Mouse (Mus musculus) hindbrain, embryonic 13.5 days (tissue): ENCODE results near the gene Tgfbi. TPM values are rescaled to one million over a fixed set of nuclear protein-coding genes. Genes with fewer than 3 reads are reported as not detected.
A peak's percentile ranks its signal among the peaks of the same experiment; 100 is the strongest.

Experiments
- ATAC-seq: fragments of 200-750 bp; cut with Nextera tagmentation; 2 replicates; pipeline ENCODE4 v1.8.0; 2017; ENCODE audit warnings: moderate TSS enrichment; ENCODE audit not compliant: low FRiP score
- H3K27ac ChIP-seq: fragments of 300-500 bp; sonication (generic); 2 replicates; pipeline ENCODE4 v1.5.1; 2015; ENCODE audit warnings: inconsistent platforms, mild to moderate bottlenecking, moderate library complexity
- H3K27me3 ChIP-seq: fragments of 300-500 bp; sonication (generic); 2 replicates; pipeline ENCODE4 v1.6.1; 2015; ENCODE audit warnings: mild to moderate bottlenecking, inconsistent platforms
- H3K36me3 ChIP-seq: fragments of 300-500 bp; sonication (generic); 2 replicates; pipeline ENCODE4 v1.6.1; 2015; ENCODE audit warnings: mild to moderate bottlenecking, inconsistent platforms
- H3K4me1 ChIP-seq: fragments of 300-500 bp; sonication (generic); replicated peaks from 2 replicates; pipeline ENCODE4 v1.6.1; 2015; ENCODE audit warnings: inconsistent platforms
- H3K4me2 ChIP-seq: fragments of 300-500 bp; sonication (generic); 2 replicates; pipeline ENCODE4 v1.6.1; 2015; ENCODE audit warnings: inconsistent platforms, mild to moderate bottlenecking, moderate library complexity
- H3K4me3 ChIP-seq: fragments of 300-500 bp; sonication (generic); 2 replicates; pipeline ENCODE4 v1.5.1; 2015; ENCODE audit warnings: mild to moderate bottlenecking, inconsistent platforms
- H3K9ac ChIP-seq: fragments of 300-500 bp; sonication (generic); 2 replicates; pipeline ENCODE4 v1.6.1; 2015; ENCODE audit warnings: mild to moderate bottlenecking, inconsistent platforms
- H3K9me3 ChIP-seq: fragments of 300-500 bp; sonication (generic); 2 replicates; pipeline ENCODE4 v1.6.1; 2016; ENCODE audit warnings: inconsistent platforms
- WGBS: fragments of 180-500 bp; shearing (Covaris S2); methylation state at CpG from one replicate; pipeline ENCODE4 v1.1.7; 2015; 5-methylcytosine and 5-hydroxymethylcytosine counted together
- polyA plus RNA-seq: library from polyadenylated mRNA; unstranded; fragments of >200 nt; fragmentation: Nextera tagmentation; extraction: Ambion mirVana; gene quantifications from 2 replicates; pipeline ENCODE4 v1.2.1, GENCODE M21; 2015

Tgfbi gene
- 11.3 and 14.6 TPM in 2 replicates for polyA plus RNA-seq

DNA sequence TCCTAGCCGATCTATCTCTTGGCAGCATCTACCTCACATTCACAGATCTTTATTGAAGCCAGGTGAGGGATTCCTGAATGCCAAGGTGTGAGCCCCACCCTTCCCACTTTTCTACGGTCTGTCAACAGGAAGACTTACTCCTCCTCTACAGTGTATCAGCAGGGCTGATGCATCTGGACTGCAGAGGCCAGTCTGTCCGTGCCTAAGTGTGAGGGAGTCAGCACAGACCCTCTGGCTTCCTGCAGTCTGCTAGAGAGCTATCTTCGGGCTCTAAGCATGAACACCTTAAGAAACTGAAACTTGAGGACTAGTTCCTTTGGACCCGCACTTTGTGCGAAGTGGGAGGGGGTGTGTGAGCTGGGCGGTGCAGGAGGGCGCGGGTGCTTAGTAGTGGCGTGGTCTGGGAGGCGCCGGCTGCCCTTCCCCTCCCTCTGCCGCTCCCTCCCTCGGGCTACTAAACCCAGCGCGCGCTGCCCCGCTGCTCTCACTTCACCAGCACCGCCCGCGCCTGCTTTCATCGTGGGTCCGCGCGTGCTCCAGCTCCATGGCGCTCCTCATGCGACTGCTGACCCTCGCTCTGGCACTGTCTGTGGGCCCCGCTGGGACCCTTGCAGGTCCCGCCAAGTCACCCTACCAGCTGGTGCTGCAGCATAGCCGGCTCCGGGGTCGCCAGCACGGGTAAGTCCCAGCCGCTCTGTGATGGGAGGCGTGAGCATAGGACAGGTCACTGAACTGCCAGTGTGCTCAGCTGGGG lies at the start of gene Tgfbi:
Gene Tgfbi, plus strand, starts transcription at position 421 of the 754 bp plus-strand sequence.
- Histone ChIP-seq H3K4me2 (peak within 1 kb of the TSS; percentile 92), H3K4me3 (peak within 1 kb of the TSS; percentile 46), H3K9ac (peak within 1 kb of the TSS; percentile 76), H3K36me3 (no peaks in the 10 kb centered on the region), H3K27me3 (peaks cover 58% of the 10 kb centered on the region), H3K27ac (no peak within 1 kb of the TSS), H3K9me3 (no peaks in the 10 kb centered on the region), H3K4me1 (peaks cover 38% of the 10 kb centered on the region)
- peak; percentile 36; the same call in 1 of the 2 replicates for ATAC-seq
- 3% methylated on average over 35 of the region's 36 CpGs for WGBS

DNA sequence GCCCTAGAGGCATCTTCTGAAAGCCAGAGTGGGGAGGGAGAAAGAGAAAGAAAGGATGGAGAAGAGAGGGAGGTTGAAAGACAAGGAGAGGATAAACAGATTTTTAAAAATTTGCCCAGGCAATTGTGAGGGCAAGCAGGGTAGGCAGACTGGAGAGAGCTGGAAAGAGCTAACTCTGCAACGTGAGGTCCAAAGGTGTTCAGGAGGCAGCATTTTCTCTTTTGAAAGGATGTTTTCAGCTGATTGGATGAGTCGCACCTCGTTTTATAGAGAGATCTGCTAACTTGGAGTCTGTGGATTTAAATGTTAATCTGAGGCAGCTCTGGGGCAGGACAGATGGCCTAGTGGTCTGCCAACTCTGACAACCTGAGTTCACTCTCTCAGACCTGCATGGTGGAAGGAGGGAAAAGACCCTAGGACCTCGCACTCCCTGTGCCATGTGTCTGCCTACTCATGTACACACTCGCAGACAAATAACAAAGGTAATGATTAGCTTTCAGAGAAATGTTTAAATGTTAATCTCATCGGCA lies 49.4 kb upstream of the Tgfbi start:
- Histone ChIP-seq H3K4me1 (0 out of 2 replicates have a peak, but pooled peaks cover 4% of the 10 kb centered on the region), H3K27me3 (0 out of 2 replicates have a peak, but pooled peaks cover 5% of the 10 kb centered on the region), H3K9me3 (no peaks in the 10 kb centered on the region), H3K36me3 (no peaks in the 10 kb centered on the region), H3K4me2 (no peak overlapping the region), H3K4me3 (no peak overlapping the region), H3K9ac (no peak overlapping the region), H3K27ac (no peak overlapping the region)
- WGBS: 87% methylated on average over 6 of the region's 6 CpGs
- ATAC-seq: no peak

DNA sequence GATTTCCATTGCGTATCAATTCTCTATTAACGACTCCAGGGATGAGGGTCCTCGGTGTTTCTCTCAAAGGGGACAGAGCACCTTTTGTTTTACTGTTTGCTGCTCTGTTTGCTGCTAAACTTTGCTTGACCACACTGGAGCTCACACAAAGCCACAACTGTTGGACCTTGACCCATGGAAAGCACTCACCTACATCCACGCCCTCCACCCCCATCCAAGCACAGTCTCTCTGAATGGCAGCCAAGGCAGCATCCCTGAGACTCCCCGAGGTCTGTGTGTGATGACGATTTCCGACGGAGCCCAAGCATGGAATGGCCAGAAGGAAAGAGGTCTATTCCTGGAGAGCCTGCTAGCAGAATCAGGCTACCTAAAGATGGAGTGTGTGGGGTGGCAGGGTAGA lies 48.2 kb upstream of the Tgfbi start:
- no peak for ATAC-seq
- Histone ChIP-seq H3K9ac (no peak overlapping the region), H3K9me3 (no peaks in the 10 kb centered on the region), H3K4me2 (no peak overlapping the region), H3K4me1 (0 out of 2 replicates have a peak, but pooled peaks cover 4% of the 10 kb centered on the region), H3K27me3 (0 out of 2 replicates have a peak, but pooled peaks cover 5% of the 10 kb centered on the region), H3K4me3 (no peak overlapping the region), H3K27ac (no peak overlapping the region), H3K36me3 (no peaks in the 10 kb centered on the region)
- 76% methylated on average over 8 of the region's 8 CpGs for WGBS

DNA sequence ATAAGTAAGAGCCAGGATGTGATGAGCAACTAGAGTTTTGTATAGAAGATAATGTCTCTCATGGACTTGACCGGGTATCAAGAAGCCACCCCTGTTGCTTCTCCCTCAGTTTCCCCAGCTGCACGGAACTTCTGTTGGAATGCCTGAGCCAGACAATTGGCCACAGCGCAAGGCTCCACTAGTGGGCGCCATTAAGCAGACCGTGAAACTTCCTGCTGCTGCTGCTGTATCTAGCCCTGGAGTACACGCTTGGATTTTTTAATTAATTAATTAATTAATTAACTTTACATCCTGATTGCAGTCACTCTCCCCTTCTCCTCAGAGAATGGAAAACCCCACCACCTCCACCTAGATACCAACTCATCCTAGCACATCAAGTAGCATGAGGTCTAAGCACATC lies 46.2 kb upstream of the Tgfbi start:
- H3K4me1 ChIP-seq: peaks cover 9% of the 10 kb centered on the region
- H3K9me3 ChIP-seq: no peaks in the 10 kb centered on the region
- H3K4me2 ChIP-seq: no peak overlapping the region
- no peaks in the 10 kb centered on the region for H3K36me3 ChIP-seq
- no peak overlapping the region for H3K27ac ChIP-seq
- H3K9ac ChIP-seq: no peak overlapping the region
- WGBS: 40% methylated on average over 6 of the region's 6 CpGs
- H3K4me3 ChIP-seq: no peak overlapping the region
- no peak for ATAC-seq
- H3K27me3 ChIP-seq: 0 out of 2 replicates have a peak, but pooled peaks cover 5% of the 10 kb centered on the region

DNA sequence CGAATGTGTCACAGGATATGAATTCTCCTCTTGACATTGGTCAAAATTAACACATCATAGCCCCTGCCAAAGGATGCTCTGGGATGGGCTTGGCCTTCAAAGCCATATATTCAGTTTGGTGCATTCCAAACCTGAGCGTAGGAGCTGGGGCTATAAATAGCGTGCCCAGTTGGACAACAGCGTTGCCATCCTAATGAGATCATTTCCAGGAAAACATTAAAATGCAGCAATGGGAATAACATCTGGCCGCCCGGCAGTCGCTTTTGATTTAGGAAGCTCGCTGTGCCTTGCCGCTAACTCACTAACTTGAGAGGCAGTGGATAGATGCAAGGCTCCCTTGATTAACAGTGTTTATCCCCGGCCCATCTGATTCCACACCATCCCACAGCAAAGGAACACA lies 43.0 kb upstream of the Tgfbi start:
- WGBS: 53% methylated on average over 10 of the region's 10 CpGs
- H3K4me1 ChIP-seq: peaks cover 5% of the 10 kb centered on the region
- no peak overlapping the region for H3K4me3 ChIP-seq
- H3K27me3 ChIP-seq: 0 out of 2 replicates have a peak, but pooled peaks cover 1% of the 10 kb centered on the region
- H3K36me3 ChIP-seq: no peaks in the 10 kb centered on the region
- H3K9me3 ChIP-seq: no peaks in the 10 kb centered on the region
- no peak for ATAC-seq
- H3K9ac ChIP-seq: no peak overlapping the region
- H3K4me2 ChIP-seq: no peak overlapping the region
- H3K27ac ChIP-seq: no peak overlapping the region

DNA sequence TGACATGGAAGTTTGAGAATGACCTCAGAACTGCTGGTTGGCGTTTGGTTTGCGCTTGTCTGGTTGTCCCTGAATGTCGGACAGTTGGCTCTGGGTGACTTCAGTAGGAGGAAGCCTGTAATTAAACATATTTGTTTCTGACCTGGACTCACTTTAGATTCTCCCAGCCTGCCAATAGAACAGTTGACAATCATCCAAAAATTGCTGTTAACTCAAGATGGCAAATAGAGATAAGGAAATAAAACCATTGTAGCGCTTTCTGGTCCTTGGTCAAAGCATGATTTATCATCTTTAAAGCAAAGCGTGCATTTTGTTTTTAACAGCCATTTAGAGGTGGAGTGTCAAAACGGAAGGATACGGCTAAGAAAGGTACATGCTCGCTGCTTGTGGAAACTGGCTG lies 37.7 kb upstream of the Tgfbi start:
- no peak overlapping the region for H3K9ac ChIP-seq
- H3K4me2 ChIP-seq: no peak overlapping the region
- H3K4me1 ChIP-seq: peaks cover under 1% of the 10 kb centered on the region; the same call in 1 of the 2 replicates
- 92% methylated on average over 8 of the region's 8 CpGs for WGBS
- no peak for ATAC-seq
- no peaks in the 10 kb centered on the region for H3K36me3 ChIP-seq
- no peaks in the 10 kb centered on the region for H3K27me3 ChIP-seq
- H3K4me3 ChIP-seq: no peak overlapping the region
- no peaks in the 10 kb centered on the region for H3K9me3 ChIP-seq
- no peak overlapping the region for H3K27ac ChIP-seq

DNA sequence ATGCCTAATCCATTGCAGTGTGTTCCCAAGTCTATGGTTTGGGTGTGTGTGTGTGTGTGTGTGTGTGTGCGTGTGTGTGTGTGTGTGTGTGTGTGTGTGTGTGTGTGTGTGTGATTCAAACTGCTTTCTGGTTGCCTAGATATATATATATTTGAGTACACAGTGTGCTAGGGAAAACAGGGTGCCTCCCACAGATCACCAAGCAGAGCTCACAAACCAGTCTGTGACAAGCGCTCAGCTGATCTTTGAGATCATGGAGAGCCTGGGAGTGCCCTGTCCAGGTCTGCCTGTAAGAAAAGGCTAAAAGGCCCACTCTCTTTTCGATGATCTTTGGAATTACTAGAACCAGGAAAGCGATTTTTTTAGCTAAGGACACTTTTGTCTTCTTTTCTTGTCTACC lies 34.2 kb upstream of the Tgfbi start:
- Histone ChIP-seq H3K36me3 (no peaks in the 10 kb centered on the region), H3K4me2 (no peak overlapping the region), H3K4me1 (no peaks in the 10 kb centered on the region), H3K9ac (no peak overlapping the region), H3K9me3 (no peaks in the 10 kb centered on the region), H3K27ac (no peak overlapping the region), H3K27me3 (no peaks in the 10 kb centered on the region), H3K4me3 (no peak overlapping the region)
- WGBS: 81% methylated on average over 4 of the region's 4 CpGs
- ATAC-seq: no peak

DNA sequence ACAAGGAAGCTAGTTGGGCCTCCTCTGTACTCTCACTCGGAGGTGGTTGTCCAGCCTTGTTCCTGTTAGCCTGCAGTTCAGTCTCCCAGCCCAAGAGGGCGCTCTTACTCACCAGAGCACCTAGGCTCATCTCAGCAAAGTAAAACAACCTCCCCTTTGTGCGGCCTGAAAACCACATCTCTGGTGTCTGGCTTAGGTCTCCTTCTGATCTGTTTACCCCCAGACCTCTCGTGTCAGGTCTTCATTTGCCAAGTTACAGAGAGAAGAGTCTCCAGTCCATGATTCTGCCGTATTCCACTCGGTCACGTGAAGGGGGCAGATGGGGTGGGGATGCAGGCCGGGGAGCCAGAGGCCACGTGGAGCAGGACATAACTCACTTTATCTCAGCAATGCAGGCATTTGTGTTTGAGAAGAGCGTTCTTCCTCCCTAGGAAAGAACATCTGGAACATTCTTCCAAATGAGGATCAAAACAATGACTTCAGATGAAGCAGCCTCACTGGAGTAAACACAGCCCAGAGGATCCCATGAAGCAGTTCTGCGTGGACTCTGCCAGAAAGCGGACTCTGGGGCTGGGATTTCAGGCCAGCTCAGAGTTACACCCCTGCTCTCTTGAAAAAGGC lies 33.5 kb upstream of the Tgfbi start:
- Histone ChIP-seq H3K27ac (no peak overlapping the region), H3K4me1 (0 out of 2 replicates have a peak, but pooled peaks cover under 1% of the 10 kb centered on the region), H3K9me3 (no peaks in the 10 kb centered on the region), H3K27me3 (no peaks in the 10 kb centered on the region), H3K4me3 (no peak overlapping the region), H3K36me3 (no peaks in the 10 kb centered on the region), H3K4me2 (no peak overlapping the region), H3K9ac (no peak overlapping the region)
- 72% methylated on average over 12 of the region's 12 CpGs for WGBS
- ATAC-seq: no peak

DNA sequence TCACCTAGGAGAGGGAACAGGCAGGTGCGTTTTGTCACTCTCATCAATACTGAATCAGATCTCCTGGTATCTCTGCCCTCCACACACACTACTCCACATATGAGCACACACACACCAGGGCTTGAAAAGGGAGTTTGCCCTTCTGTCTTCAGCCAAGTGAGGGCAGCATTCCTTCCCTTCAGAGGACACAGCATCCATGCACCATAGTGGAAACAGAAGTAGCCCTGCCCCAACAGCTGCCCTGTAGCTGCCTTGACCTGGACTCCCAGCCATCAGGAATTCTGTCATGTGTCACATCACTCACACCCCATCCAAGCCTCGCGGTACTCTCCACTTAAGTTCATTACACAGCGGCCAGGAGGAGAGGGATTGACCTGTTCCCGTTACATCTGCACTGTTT lies 31.2 kb upstream of the Tgfbi start:
- Histone ChIP-seq H3K27ac (no peak overlapping the region), H3K9ac (no peak overlapping the region), H3K4me1 (peaks cover 20% of the 10 kb centered on the region), H3K4me3 (no peak overlapping the region), H3K4me2 (no peak overlapping the region), H3K27me3 (no peaks in the 10 kb centered on the region), H3K9me3 (no peaks in the 10 kb centered on the region), H3K36me3 (no peaks in the 10 kb centered on the region)
- 85% methylated on average over 5 of the region's 5 CpGs for WGBS
- ATAC-seq: no peak

DNA sequence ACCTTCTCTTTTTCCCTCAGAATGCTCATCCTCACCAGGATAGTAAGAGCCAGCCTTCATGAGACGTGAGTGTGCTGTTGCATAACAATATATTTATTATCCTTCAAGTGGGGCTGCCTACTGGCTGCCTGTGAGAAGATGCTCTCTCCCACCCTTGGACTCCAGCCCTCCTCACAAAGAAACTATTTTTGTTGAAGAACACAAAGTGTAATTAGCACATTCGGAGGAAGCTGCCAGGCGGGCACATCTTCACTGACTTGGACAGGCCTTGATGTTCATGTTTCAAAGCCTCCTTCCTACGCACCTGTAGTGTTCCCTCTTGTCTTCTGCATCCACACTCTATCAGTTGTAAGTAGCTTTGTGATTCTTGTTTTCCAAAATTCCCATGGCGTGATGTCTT lies 28.9 kb upstream of the Tgfbi start:
- Histone ChIP-seq H3K27ac (no peak overlapping the region), H3K36me3 (no peaks in the 10 kb centered on the region), H3K9ac (no peak overlapping the region), H3K4me2 (no peak overlapping the region), H3K4me3 (no peak overlapping the region), H3K9me3 (no peaks in the 10 kb centered on the region), H3K4me1 (peaks cover 20% of the 10 kb centered on the region), H3K27me3 (no peaks in the 10 kb centered on the region)
- 65% methylated on average over 5 of the region's 5 CpGs for WGBS
- ATAC-seq: no peak

DNA sequence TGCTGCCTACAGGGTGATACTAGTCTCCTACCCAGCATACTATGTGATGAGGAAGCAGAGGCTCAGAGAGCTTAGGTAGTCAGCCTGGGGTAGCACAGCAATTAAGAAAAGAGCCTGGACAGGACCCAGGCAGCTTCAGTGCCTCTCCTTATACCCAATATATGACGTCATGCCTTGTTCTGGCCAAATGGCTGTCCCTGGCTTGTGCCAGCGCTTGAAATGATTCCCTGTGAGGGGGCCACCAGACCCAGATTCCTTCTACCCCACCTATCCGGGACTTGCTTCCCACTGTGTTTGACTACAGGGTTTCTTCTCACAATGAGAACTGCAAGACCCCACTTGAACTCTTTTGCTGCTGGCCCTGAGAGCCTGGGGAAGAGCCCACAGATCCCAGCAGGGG lies 27.8 kb upstream of the Tgfbi start:
- Histone ChIP-seq H3K9ac (no peak overlapping the region), H3K36me3 (no peaks in the 10 kb centered on the region), H3K9me3 (no peaks in the 10 kb centered on the region), H3K27me3 (no peaks in the 10 kb centered on the region), H3K27ac (peak overlapping the region; percentile 85), H3K4me2 (no peak overlapping the region), H3K4me1 (peaks cover 20% of the 10 kb centered on the region), H3K4me3 (no peak overlapping the region)
- WGBS: 2% methylated on average over 3 of the region's 3 CpGs
- peak; percentile 33 for ATAC-seq

DNA sequence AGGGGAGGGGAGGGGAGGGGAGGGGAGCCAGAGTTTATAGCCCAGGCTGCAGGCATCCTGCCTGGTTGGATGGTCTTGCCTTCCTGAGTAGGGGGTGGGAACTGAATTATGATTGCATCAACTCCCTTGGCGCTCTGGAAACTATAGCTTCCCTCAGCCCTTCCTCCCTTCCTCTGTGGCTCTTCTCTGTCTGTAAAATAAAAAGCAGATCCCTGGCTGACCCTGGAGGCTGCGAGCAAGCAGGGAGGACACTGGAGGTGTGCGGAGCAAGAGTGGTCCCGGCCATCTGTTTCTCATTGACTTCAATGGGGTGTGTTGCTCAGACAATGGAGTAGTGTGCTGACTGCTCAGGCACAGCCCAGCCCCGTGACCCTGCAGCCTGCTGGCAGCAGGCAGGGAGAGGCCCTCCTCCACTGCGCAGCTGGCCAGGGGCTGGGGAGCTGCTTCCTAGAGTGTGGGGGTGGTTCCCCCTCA lies 27.3 kb upstream of the Tgfbi start:
- Histone ChIP-seq H3K9me3 (no peaks in the 10 kb centered on the region), H3K9ac (peak overlapping the region; percentile 35; the same call in 1 of the 2 replicates), H3K4me1 (peaks cover 20% of the 10 kb centered on the region), H3K36me3 (no peaks in the 10 kb centered on the region), H3K27me3 (no peaks in the 10 kb centered on the region), H3K4me2 (peak overlapping the region; percentile 29), H3K4me3 (no peak overlapping the region), H3K27ac (peak overlapping the region; percentile 85)
- ATAC-seq: peak; percentile 93
- 1% methylated on average over 6 of the region's 6 CpGs for WGBS
